Mouse (Mus musculus) embryonic facial prominence, embryonic 14.5 days (tissue): ENCODE results near the gene Kbtbd12. TPM values are rescaled to one million over a fixed set of nuclear protein-coding genes. Genes with fewer than 3 reads are reported as not detected.

Source experiments
- ATAC-seq: fragments of 200-750 bp; cut with Nextera tagmentation; 2 replicates; pipeline ENCODE4 v1.8.0; 2017; ENCODE audit warnings: low read depth, moderate number of reproducible peaks, moderate TSS enrichment
- DNase-seq: peaks from one replicate; pipeline ENCODE4 v3.0.0-alpha.2; 2015; ENCODE audit warnings: low spot score
- H3K27ac ChIP-seq: fragments of 300-500 bp; sonication (generic); replicated peaks from 2 replicates; pipeline ENCODE4 v1.5.1; 2014; ENCODE audit warnings: low read depth, mild to moderate bottlenecking, low read length, moderate library complexity
- H3K27me3 ChIP-seq: fragments of 300-500 bp; sonication (generic); replicated peaks from 2 replicates; pipeline ENCODE4 v1.6.1; 2014; ENCODE audit warnings: low read length; ENCODE audit not compliant: control insufficient read depth, insufficient read depth
- H3K36me3 ChIP-seq: fragments of 300-500 bp; sonication (generic); 2 replicates; pipeline ENCODE4 v1.6.1; 2014; ENCODE audit warnings: low read length, mixed read lengths; ENCODE audit not compliant: control insufficient read depth, insufficient read depth
- H3K4me1 ChIP-seq: fragments of 300-500 bp; sonication (generic); 2 replicates; pipeline ENCODE4 v1.6.1; 2014; ENCODE audit warnings: antibody characterized with exemption, low read length; ENCODE audit not compliant: control insufficient read depth, insufficient read depth
- H3K4me2 ChIP-seq: fragments of 300-500 bp; sonication (generic); 2 replicates; pipeline ENCODE4 v1.6.1; 2014; ENCODE audit warnings: low read depth, mild to moderate bottlenecking, low read length, moderate library complexity, mixed read lengths
- H3K4me3 ChIP-seq: fragments of 300-500 bp; sonication (generic); 2 replicates; pipeline ENCODE4 v1.5.1; 2014; ENCODE audit warnings: low read depth, mild to moderate bottlenecking, low read length
- H3K9ac ChIP-seq: fragments of 300-500 bp; sonication (generic); 2 replicates; pipeline ENCODE4 v1.6.1; 2014; ENCODE audit warnings: low read depth, mild to moderate bottlenecking, low read length, moderate library complexity, mixed read lengths
- H3K9me3 ChIP-seq: fragments of 300-500 bp; sonication (generic); 2 replicates; pipeline ENCODE4 v1.6.1; 2016; ENCODE audit warnings: low read length; ENCODE audit not compliant: control insufficient read depth
- whole genome bisulfite sequencing: fragments of 180-500 bp; shearing (Covaris S2); extraction: QIAGEN DNeasy Blood & Tissue Kit; methylation state at CpG from one replicate; pipeline ENCODE4 v1.1.7; 2014; 5-methylcytosine and 5-hydroxymethylcytosine counted together
- polyA plus RNA-seq: library from polyadenylated mRNA; unstranded; fragments of >200 nt; fragmentation: Nextera tagmentation; extraction: Ambion mirVana; gene quantifications from 2 replicates; pipeline ENCODE4 v1.2.1, GENCODE M21; 2014

Gene Kbtbd12
- polyA plus RNA-seq, 1 experiment from 2014 or later = 3.7 TPM

DNA sequence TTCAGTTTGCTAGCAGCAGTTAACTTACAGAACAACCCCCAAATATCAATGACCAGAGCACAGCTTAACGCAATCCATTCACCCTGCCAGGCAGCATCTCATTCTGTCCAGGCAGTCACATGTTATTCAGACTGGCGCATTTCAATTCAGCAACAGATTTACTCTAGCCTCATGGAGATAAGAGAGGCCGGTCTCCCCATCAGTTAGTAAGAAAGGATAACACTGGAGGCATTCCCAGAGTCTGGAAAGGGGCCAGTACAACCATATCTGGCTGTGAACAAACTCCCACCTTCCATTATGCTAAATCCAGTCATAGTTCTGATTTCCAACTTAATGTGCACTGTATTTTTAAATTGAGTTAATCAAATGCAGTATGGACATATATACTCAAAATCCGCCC is 123.2 kb downstream of the Kbtbd12 start:
- DNase-seq (no peak), ATAC-seq (no peak)
- Histone ChIP-seq H3K9me3 (no peaks in the 10 kb centered on the region), H3K36me3 (peaks cover 66% of the 10 kb centered on the region), H3K27ac (no peak overlapping the region), H3K4me1 (peaks cover 11% of the 10 kb centered on the region), H3K4me2 (no peak overlapping the region), H3K27me3 (no peaks in the 10 kb centered on the region), H3K9ac (no peak overlapping the region), H3K4me3 (no peak overlapping the region)
- WGBS = 85% methylated on average over 4 of the region's 4 CpGs

DNA sequence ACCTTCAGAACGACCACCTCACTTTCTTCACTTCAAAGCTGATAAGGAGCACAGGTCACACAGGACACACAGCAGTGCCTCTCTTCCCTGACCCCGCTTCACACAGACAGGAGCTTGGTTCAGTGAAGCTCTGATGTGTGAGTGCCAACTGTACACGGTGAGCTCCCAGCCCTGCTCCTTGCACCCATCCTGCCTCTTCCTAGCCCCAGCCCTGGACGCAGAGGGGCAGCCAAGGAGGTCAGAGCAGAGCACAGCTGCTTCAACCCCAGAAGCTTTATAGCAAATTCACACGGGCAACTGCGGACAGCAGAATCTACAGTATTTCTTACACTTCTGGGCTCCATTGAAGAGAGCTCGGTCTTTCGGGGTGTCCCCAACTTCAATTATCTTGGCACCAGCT is 123.8 kb downstream of the Kbtbd12 start:
- no peak for ATAC-seq
- H3K4me2 ChIP-seq = no peak overlapping the region
- H3K27ac ChIP-seq = no peak overlapping the region
- H3K9ac ChIP-seq = no peak overlapping the region
- H3K4me1 ChIP-seq = peaks cover 8% of the 10 kb centered on the region
- 91% methylated on average over 8 of the region's 8 CpGs for WGBS
- H3K4me3 ChIP-seq = no peak overlapping the region
- H3K27me3 ChIP-seq = no peaks in the 10 kb centered on the region
- DNase-seq = no peak
- no peaks in the 10 kb centered on the region for H3K9me3 ChIP-seq
- peaks cover 71% of the 10 kb centered on the region for H3K36me3 ChIP-seq

DNA sequence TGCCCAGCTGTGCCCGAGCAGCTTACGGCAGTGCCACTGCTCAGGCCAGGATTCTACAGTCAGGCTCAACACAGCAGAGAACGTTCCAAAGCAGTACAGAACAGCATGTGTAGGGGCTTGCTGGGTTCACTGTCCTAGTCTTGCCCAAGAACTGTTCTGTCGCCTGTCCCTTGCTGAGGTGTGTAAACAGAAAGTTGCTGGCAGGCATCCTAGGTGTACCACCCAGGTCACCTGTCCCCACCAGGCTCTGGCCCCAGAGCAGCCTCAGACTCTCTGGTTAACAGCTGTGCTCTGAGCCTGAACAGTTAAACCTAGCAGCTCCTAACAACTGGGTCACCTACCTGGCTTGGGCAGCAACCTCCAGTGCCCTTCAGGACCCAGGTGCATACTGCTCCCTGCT is 134.7 kb downstream of the Kbtbd12 start:
- no peak overlapping the region for H3K4me2 ChIP-seq

DNA sequence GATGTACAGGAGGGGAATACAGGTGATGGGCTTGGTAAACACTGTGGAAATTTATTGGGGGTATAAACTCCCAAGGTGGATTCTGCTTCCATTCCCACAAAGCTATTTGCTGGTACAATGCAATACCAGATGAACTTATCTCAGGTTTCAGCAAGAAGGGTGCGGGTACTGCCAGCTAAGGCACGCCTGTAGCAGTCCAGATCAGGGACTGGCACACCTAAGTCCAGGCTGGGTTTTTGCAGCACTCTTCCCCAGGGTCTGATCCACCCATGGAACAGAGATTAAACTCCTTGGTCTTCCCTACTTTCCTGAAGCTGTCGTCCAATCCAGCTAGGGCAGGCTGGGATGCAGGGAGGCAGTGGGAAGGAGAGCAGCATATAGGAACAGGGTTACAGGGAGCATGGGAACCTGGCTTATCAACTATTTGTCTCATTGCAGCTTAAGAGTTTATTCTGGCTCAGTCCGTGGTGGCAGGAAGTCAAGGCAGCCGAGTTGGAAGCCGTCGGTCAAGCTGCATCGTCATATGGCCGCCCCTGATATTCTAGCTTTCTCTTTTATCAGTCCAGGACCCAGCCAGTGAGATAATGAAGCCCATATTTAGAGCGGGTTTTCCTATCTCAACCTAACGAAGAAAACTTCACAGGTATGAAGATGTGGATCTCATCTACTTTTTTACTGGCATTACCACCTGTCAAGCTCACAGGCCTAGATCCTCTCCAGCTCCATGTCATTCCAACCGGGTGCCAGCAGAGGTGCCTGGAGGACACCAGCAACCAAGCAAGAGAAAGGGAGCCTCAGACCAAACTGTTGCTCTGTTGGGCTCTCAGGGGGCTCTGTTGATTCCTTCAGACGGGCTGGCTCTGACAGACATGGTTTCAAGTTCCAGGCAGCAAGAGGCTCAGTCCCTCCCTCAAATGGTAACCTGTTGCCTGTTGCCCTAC is 135.4 kb downstream of the Kbtbd12 start:
- Histone ChIP-seq H3K4me3 (no peak overlapping the region), H3K4me1 (0 out of 2 replicates have a peak, but pooled peaks cover 2% of the 10 kb centered on the region), H3K4me2 (no peak overlapping the region), H3K9ac (no peak overlapping the region), H3K9me3 (no peaks in the 10 kb centered on the region), H3K27me3 (no peaks in the 10 kb centered on the region), H3K36me3 (peaks cover 73% of the 10 kb centered on the region), H3K27ac (no peak overlapping the region)
- DNase-seq (no peak), ATAC-seq (no peak)
- WGBS = 77% methylated on average over 13 of the region's 13 CpGs

More for the DNA sequence above, 134.7 kb downstream of the Kbtbd12 start:
- 83% methylated on average over 4 of the region's 4 CpGs for WGBS
- Histone ChIP-seq H3K36me3 (peaks cover 73% of the 10 kb centered on the region), H3K4me3 (no peak overlapping the region), H3K27ac (no peak overlapping the region), H3K9me3 (no peaks in the 10 kb centered on the region), H3K4me1 (0 out of 2 replicates have a peak, but pooled peaks cover 2% of the 10 kb centered on the region), H3K27me3 (no peaks in the 10 kb centered on the region), H3K9ac (no peak overlapping the region)
- ATAC-seq (no peak), DNase-seq (no peak)

DNA sequence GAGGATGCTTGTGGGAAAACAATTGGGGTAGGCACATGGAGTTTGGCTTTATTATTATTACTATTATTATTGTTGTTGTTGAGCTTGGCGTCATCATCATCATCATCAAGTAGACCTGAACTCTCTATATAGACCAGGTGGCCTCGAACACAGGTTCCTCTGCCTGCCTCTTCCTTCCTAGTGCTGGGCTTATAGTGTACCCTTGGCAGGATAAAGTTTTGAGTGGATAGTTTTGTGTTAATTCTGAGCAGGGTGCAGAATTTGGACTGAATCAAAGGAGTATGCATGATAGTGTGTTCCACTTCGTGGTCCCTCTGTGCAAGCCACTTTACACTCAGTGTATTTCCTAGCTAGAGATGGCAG is 137.4 kb downstream of the Kbtbd12 start:
- WGBS = 11% methylated on average over 3 of the region's 3 CpGs
- Histone ChIP-seq H3K4me3 (peak overlapping the region; percentile 53), H3K27me3 (no peaks in the 10 kb centered on the region), H3K4me2 (peak overlapping the region; percentile 95), H3K36me3 (peaks cover 70% of the 10 kb centered on the region), H3K4me1 (0 out of 2 replicates have a peak, but pooled peaks cover 2% of the 10 kb centered on the region), H3K27ac (no peak overlapping the region), H3K9ac (peak overlapping the region; percentile 73), H3K9me3 (no peaks in the 10 kb centered on the region)
- DNase-seq (no peak), ATAC-seq (no peak)

DNA sequence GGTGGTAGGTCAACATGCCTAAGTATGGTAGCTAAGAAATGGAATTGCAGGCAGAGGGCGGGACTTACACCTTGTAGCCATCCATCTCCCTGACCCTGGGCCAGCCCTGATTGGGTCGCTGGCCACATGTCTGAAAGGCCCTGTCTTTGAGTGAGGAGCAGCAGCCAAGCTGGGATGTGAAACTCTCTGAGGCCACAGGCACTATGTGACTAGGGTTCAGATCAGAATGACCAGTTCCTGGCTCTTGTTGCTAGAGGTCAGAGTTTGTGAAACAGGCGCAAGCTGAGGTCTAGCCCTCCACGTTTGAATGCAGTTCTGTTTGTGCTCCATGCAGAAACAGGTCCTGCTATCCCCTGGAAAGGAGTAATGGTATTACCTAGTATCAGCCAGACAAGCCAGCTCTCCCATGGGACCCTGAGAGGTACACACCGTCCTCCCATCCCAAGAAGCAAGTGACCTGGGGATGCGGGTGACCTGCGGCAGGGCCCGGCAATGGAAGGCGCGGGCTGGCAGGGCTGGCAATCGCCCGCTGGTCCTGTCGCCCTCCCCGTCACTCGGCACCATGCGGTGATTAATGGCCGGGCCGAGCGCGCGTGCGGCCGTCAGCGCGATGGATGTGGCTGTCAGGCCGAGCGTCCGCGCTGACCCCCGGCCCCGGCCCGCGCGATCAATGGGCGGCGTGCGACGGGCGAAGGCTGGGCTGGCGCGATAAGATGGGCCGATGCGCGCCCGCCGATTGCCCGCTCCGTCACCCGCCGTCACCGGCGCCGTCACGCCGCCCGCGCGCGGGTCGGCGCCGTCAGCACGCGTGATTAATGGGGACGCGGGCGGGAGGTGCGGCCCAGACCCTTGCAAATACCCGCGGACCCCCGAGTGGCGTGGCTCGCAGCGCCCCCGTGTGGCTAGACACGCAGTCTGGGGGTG is 138.0 kb downstream of the Kbtbd12 start:
- H3K9ac ChIP-seq = peak overlapping the region; percentile 73
- no peak overlapping the region for H3K27ac ChIP-seq
- 6% methylated on average over 39 of the region's 76 CpGs for WGBS
- peak; percentile 83 for ATAC-seq
- H3K4me3 ChIP-seq = peak overlapping the region; percentile 53
- peak overlapping the region; percentile 95 for H3K4me2 ChIP-seq
- no peaks in the 10 kb centered on the region for H3K27me3 ChIP-seq
- H3K36me3 ChIP-seq = peaks cover 65% of the 10 kb centered on the region
- peak; percentile 66 for DNase-seq
- H3K9me3 ChIP-seq = no peaks in the 10 kb centered on the region
- 0 out of 2 replicates have a peak, but pooled peaks cover 2% of the 10 kb centered on the region for H3K4me1 ChIP-seq

Other genes with a start within 250 kb of the Kbtbd12 start
- 30.2 and 36.5 TPM in 2 replicates for gene Eefsec, start 191.4 kb downstream of the Kbtbd12 start, polyA plus RNA-seq
- 118 and 131 TPM in 2 replicates for gene Ruvbl1, start 172.5 kb downstream of the Kbtbd12 start, polyA plus RNA-seq
- 268 and 278 TPM in 2 replicates for gene Sec61a1, start 119.0 kb downstream of the Kbtbd12 start, polyA plus RNA-seq
- 29.1 and 30.4 TPM in 2 replicates for gene Mgll, start 86.5 kb upstream of the Kbtbd12 start, polyA plus RNA-seq
- 21.0 and 25.9 TPM in 2 replicates for gene Abtb1, start 204.0 kb upstream of the Kbtbd12 start, polyA plus RNA-seq
- 83.4 and 95.9 TPM in 2 replicates for gene Podxl2, start 237.1 kb upstream of the Kbtbd12 start, polyA plus RNA-seq